Mouse (Mus musculus) CH12.LX (cell line): ENCODE data around the gene 2210011C24Rik.

Experiments
- CTCF ChIP-seq, 2 experiments: IDR thresholded peaks in 1 of 2; conservative IDR thresholded peaks in 1 of 2; 2 replicates each; pipeline ENCODE4 v1.5.1; 2011 to 2012; ENCODE audit warnings: low read depth in 2 of 2, low read length in 2 of 2, improper control_type of control experiment in 1 of 2, inconsistent platforms in 1 of 2, mild to moderate bottlenecking in 1 of 2, moderate library complexity in 1 of 2
- EP300 ChIP-seq: IDR thresholded peaks from 2 replicates; pipeline ENCODE4 v1.6.1; 2011; ENCODE audit warnings: low read length, improper control_type of control experiment
- KAT2A ChIP-seq: IDR thresholded peaks from 2 replicates; pipeline ENCODE4 v1.6.1; 2012; ENCODE audit warnings: low read length, improper control_type of control experiment, inconsistent platforms; ENCODE audit not compliant: insufficient replicate concordance
- MXI1 ChIP-seq: IDR thresholded peaks from 2 replicates; pipeline ENCODE4 v1.6.1; 2011; ENCODE audit warnings: mild to moderate bottlenecking, low read depth, low read length, improper control_type of control experiment
- POLR2A ChIP-seq: IDR thresholded peaks from 2 replicates; pipeline ENCODE4 v1.6.1; 2011; ENCODE audit warnings: low read depth, mild to moderate bottlenecking, improper control_type of control experiment, low read length
- ZC3H11A ChIP-seq: IDR thresholded peaks from 2 replicates; pipeline ENCODE4 v1.6.1; 2012; ENCODE audit warnings: low read depth, mild to moderate bottlenecking, inconsistent platforms, low read length, improper control_type of control experiment
- ZMIZ1 ChIP-seq: IDR thresholded peaks from 2 replicates; pipeline ENCODE4 v1.6.1; 2012; ENCODE audit warnings: low read depth, mild to moderate bottlenecking, inconsistent platforms, low read length, improper control_type of control experiment

- TF ChIP-seq ZMIZ1 (no peak), CTCF (conservative IDR thresholded peaks at IDR 0.05 in 1 of 2, IDR thresholded peaks at IDR 0.05 in 1 of 2; ENCODE audit: low read depth in 2 of 2, low read length in 2 of 2) (no peak), EP300 (no peak), MXI1 (no peak), ZC3H11A (no peak), POLR2A (no peak), KAT2A (no peak)
These were observed 14.3 kb downstream of the 2210011C24Rik start, which contains the start of gene Samd1 for GRCm38 (mm10) chr8:83997511-83998141.
